In genomic region chr1:135368245-135368644, GRCm38 (mm10) we compare ENCODE assay signal across 8 mouse cellular contexts. TPM values are rescaled to one million over a fixed set of nuclear protein-coding genes. Genes with fewer than 3 reads are reported as not detected.
DNase-seq lines count a peak whose midpoint lies in the region; ATAC-seq and TF ChIP-seq lines count a peak whose summit lies in the region.

No protein-coding gene starts in this region.

- H3K4me2 ChIP-seq in embryonic facial prominence, embryonic 14.5 days (ENCODE audit: low read depth, low read length): peak overlapping the region; percentile 95
- H3K4me2 ChIP-seq in kidney, embryonic 14.5 days (replicated peaks; ENCODE audit: low read depth, low read length): peak overlapping the region; percentile 88
- peak overlapping the region; percentile 94 for H3K4me2 ChIP-seq in limb, embryonic 14.5 days (replicated peaks; ENCODE audit: low read depth, low read length, severe bottlenecking)
- H3K4me2 ChIP-seq in midbrain, embryonic 16.5 days (ENCODE audit: low read length): peak overlapping the region; percentile 92

- H3K27me3 ChIP-seq in embryonic facial prominence, embryonic 14.5 days (replicated peaks; ENCODE audit: control insufficient read depth, insufficient read depth, low read length): no peaks in the 10 kb centered on the region
- no peaks in the 10 kb centered on the region for H3K27me3 ChIP-seq in kidney, embryonic 14.5 days (ENCODE audit: control insufficient read depth, insufficient read depth, low read length)
- H3K27me3 ChIP-seq in limb, embryonic 14.5 days (ENCODE audit: control insufficient read depth, insufficient read depth, low read length): no peaks in the 10 kb centered on the region
- H3K27me3 ChIP-seq in midbrain, embryonic 16.5 days (ENCODE audit: control insufficient read depth, insufficient read depth, low read depth, low read length): no peaks in the 10 kb centered on the region
- no peaks in the 10 kb centered on the region; the same call in 1 of the 2 replicates for H3K27me3 ChIP-seq in spleen, adult 2 months (ENCODE audit: control insufficient read depth, insufficient read depth, low read length)

- peak overlapping the region; percentile 66 for H3K9ac ChIP-seq in embryonic facial prominence, embryonic 14.5 days (ENCODE audit: low read depth, low read length)
- H3K9ac ChIP-seq in kidney, embryonic 14.5 days (ENCODE audit: low read depth, low read length): peak overlapping the region; percentile 50; the same call in 1 of the 2 replicates
- peak overlapping the region; percentile 49; the same call in 1 of the 2 replicates for H3K9ac ChIP-seq in limb, embryonic 14.5 days (ENCODE audit: low read depth, low read length, severe bottlenecking)
- H3K9ac ChIP-seq in midbrain, embryonic 16.5 days (ENCODE audit: low read depth, low read length): peak overlapping the region; percentile 67

- WGBS in embryonic facial prominence, embryonic 14.5 days: under 1% methylated on average over 20 of the region's 20 CpGs
- under 1% methylated on average over 20 of the region's 20 CpGs for WGBS in kidney, embryonic 14.5 days
- WGBS in limb, embryonic 14.5 days: 1% methylated on average over 20 of the region's 20 CpGs
- WGBS in midbrain, embryonic 16.5 days: 0% methylated on average over 20 of the region's 20 CpGs
- WGBS in spleen, adult 2 months: 2% methylated on average over 20 of the region's 20 CpGs

- TF ChIP-seq POLR2A in limb, embryonic 14.5 days (IDR thresholded peaks at IDR 0.05; ENCODE audit: borderline replicate concordance, extremely low read depth, insufficient read depth, insufficient read length): no peak
- TF ChIP-seq POLR2A in spleen, adult 2 months (IDR thresholded peaks at IDR 0.05; ENCODE audit: low read depth, low read length): no peak

- DNase-seq in 3T3-L1 (ENCODE audit: low read depth, low spot score): peak; percentile 95
- DNase-seq in adrenal gland, postnatal 4 days (ENCODE audit: low spot score in 2 of 2): peak; percentile 50 to 75
- DNase-seq in embryonic facial prominence, embryonic 14.5 days (ENCODE audit: low spot score): peak; percentile 96
- DNase-seq in heart, adult 9 months (ENCODE audit: low spot score in 2 of 2): peak; percentile 74 to 87
- peak; percentile 95 for DNase-seq in limb, embryonic 14.5 days (ENCODE audit: low spot score)
- DNase-seq in spleen, adult 2 months (ENCODE audit: low read depth in 1 of 2, low spot score in 2 of 2): peak; percentile 22 to 34

- H3K4me3 ChIP-seq in embryonic facial prominence, embryonic 14.5 days (ENCODE audit: low read depth, low read length): peak overlapping the region; percentile 48
- H3K4me3 ChIP-seq in kidney, embryonic 14.5 days (ENCODE audit: low read length): peak overlapping the region; percentile 45
- H3K4me3 ChIP-seq in limb, embryonic 14.5 days (replicated peaks; ENCODE audit: low read length): peak overlapping the region; percentile 44
- peak overlapping the region; percentile 44 for H3K4me3 ChIP-seq in midbrain, embryonic 16.5 days (ENCODE audit: low read depth, low read length)
- H3K4me3 ChIP-seq in spleen, adult 2 months (ENCODE audit: extremely low read depth, insufficient read depth, insufficient read length): peak overlapping the region; percentile 43; the same call in 1 of the 2 replicates

- H3K9me3 ChIP-seq in embryonic facial prominence, embryonic 14.5 days (ENCODE audit: control insufficient read depth, low read length): no peaks in the 10 kb centered on the region
- H3K9me3 ChIP-seq in kidney, embryonic 14.5 days (ENCODE audit: control insufficient read depth, low read length): no peaks in the 10 kb centered on the region
- H3K9me3 ChIP-seq in limb, embryonic 14.5 days (ENCODE audit: control insufficient read depth, low read length): no peaks in the 10 kb centered on the region
- no peaks in the 10 kb centered on the region for H3K9me3 ChIP-seq in midbrain, embryonic 16.5 days (replicated peaks; ENCODE audit: control insufficient read depth, low read length, poor library complexity, severe bottlenecking)

- no peaks in the 10 kb centered on the region for H3K36me3 ChIP-seq in embryonic facial prominence, embryonic 14.5 days (ENCODE audit: control insufficient read depth, insufficient read depth, low read length)
- H3K36me3 ChIP-seq in kidney, embryonic 14.5 days (ENCODE audit: control insufficient read depth, insufficient read depth, low read length): no peaks in the 10 kb centered on the region
- no peaks in the 10 kb centered on the region for H3K36me3 ChIP-seq in limb, embryonic 14.5 days (ENCODE audit: control insufficient read depth, insufficient read depth, low read length)
- H3K36me3 ChIP-seq in midbrain, embryonic 16.5 days (ENCODE audit: control insufficient read depth, insufficient read depth, low read length): no peaks in the 10 kb centered on the region; the same call in 1 of the 2 replicates
- H3K36me3 ChIP-seq in spleen, adult 2 months (ENCODE audit: control insufficient read depth, insufficient read depth, low read length): no peaks in the 10 kb centered on the region

- peak; percentile 86 for ATAC-seq in embryonic facial prominence, embryonic 14.5 days (ENCODE audit: low read depth)
- ATAC-seq in kidney, embryonic 14.5 days (ENCODE audit: low FRiP score, low TSS enrichment): peak; percentile 59
- ATAC-seq in limb, embryonic 14.5 days (ENCODE audit: low FRiP score, low read depth): peak; percentile 73
- peak; percentile 82 for ATAC-seq in midbrain, embryonic 16.5 days

- peak; percentile 35; the same call in 1 of the 2 replicates for TF ChIP-seq CTCF in spleen, adult 2 months (IDR thresholded peaks at IDR 0.05; ENCODE audit: extremely low read depth, insufficient read depth, insufficient read length, insufficient replicate concordance)

- H3K27ac ChIP-seq in embryonic facial prominence, embryonic 14.5 days (replicated peaks; ENCODE audit: low read depth, low read length): no peak overlapping the region; the same call in 1 of the 2 replicates
- no peak overlapping the region for H3K27ac ChIP-seq in kidney, embryonic 14.5 days (ENCODE audit: low read depth, low read length)
- no peak overlapping the region for H3K27ac ChIP-seq in limb, embryonic 14.5 days (replicated peaks; ENCODE audit: low read depth, low read length)
- H3K27ac ChIP-seq in midbrain, embryonic 16.5 days (ENCODE audit: low read length): 0 out of 2 replicates have a peak overlapping the region, but pooled peaks have one; percentile 24
- no peak overlapping the region for H3K27ac ChIP-seq in spleen, adult 2 months (ENCODE audit: insufficient read depth, low read length)

- no peaks in the 10 kb centered on the region for H3K4me1 ChIP-seq in embryonic facial prominence, embryonic 14.5 days (ENCODE audit: control insufficient read depth, insufficient read depth, low read length)
- H3K4me1 ChIP-seq in kidney, embryonic 14.5 days (ENCODE audit: control insufficient read depth, insufficient read depth, low read length): 0 out of 2 replicates have a peak, but pooled peaks cover 4% of the 10 kb centered on the region
- H3K4me1 ChIP-seq in limb, embryonic 14.5 days (ENCODE audit: control insufficient read depth, insufficient read depth, low read length): peaks cover 7% of the 10 kb centered on the region
- H3K4me1 ChIP-seq in midbrain, embryonic 16.5 days (ENCODE audit: control insufficient read depth, insufficient read depth, low read length): peaks cover 25% of the 10 kb centered on the region
- H3K4me1 ChIP-seq in spleen, adult 2 months (ENCODE audit: control insufficient read depth, insufficient read depth, insufficient read length): peaks cover 3% of the 10 kb centered on the region; the same call in 1 of the 2 replicates

RNA-seq across cellular contexts. Expression of gene Shisa4, which starts 6.8 kb away (rescaled TPM):
- total RNA-seq in adrenal gland, postnatal 4 days (2021): 10 to 100 TPM; 25.8 to 27.0 TPM
- polyA plus RNA-seq in embryonic facial prominence, embryonic 14.5 days (2014; fragmentation: Nextera tagmentation; extraction: Ambion mirVana): 25.2 and 25.6 TPM in 2 replicates
- 33.0 and 39.6 TPM in 2 replicates for polyA plus RNA-seq in kidney, embryonic 14.5 days (2014; fragmentation: Nextera tagmentation; extraction: Ambion mirVana)
- polyA plus RNA-seq in limb, embryonic 14.5 days (2012; rRNA removed): 26.5 and 39.2 TPM in 2 replicates
- 25.9 and 28.7 TPM in 2 replicates for polyA plus RNA-seq in limb, embryonic 14.5 days (2014; fragmentation: Nextera tagmentation; extraction: Ambion mirVana)
- polyA plus RNA-seq in midbrain, embryonic 16.5 days (2015; fragmentation: Nextera tagmentation; extraction: Ambion mirVana): 109 and 119 TPM in 2 replicates
- 4.2 and 8.2 TPM in 2 replicates for polyA plus RNA-seq in spleen, adult 2 months (2012; rRNA removed)

RNA-seq across cellular contexts. Expression of gene Lmod1, which starts 43.6 kb away (rescaled TPM):
- 1 to 10 TPM in 1 of 2 experiments, under 1 TPM in 1; 0.81 to 1.1 TPM for total RNA-seq in adrenal gland, postnatal 4 days (2021)
- polyA plus RNA-seq in embryonic facial prominence, embryonic 14.5 days (2014; fragmentation: Nextera tagmentation; extraction: Ambion mirVana): 1.0 and 1.4 TPM in 2 replicates
- 0.27 and 0.55 TPM in 2 replicates for polyA plus RNA-seq in kidney, embryonic 14.5 days (2014; fragmentation: Nextera tagmentation; extraction: Ambion mirVana)
- polyA plus RNA-seq in limb, embryonic 14.5 days (2012; rRNA removed): 0.33 and 0.59 TPM in 2 replicates
- 0.43 and 0.56 TPM in 2 replicates for polyA plus RNA-seq in limb, embryonic 14.5 days (2014; fragmentation: Nextera tagmentation; extraction: Ambion mirVana)
- polyA plus RNA-seq in midbrain, embryonic 16.5 days (2015; fragmentation: Nextera tagmentation; extraction: Ambion mirVana): 0.40 and 0.41 TPM in 2 replicates
- 2.2 and 2.5 TPM in 2 replicates for polyA plus RNA-seq in spleen, adult 2 months (2012; rRNA removed)

RNA-seq across cellular contexts. Expression of gene Timm17a, which starts 54.7 kb away (rescaled TPM):
- total RNA-seq in adrenal gland, postnatal 4 days (2021): 100 to 1,000 TPM; 175 to 176 TPM
- 215 and 224 TPM in 2 replicates for polyA plus RNA-seq in embryonic facial prominence, embryonic 14.5 days (2014; fragmentation: Nextera tagmentation; extraction: Ambion mirVana)
- 213 and 232 TPM in 2 replicates for polyA plus RNA-seq in kidney, embryonic 14.5 days (2014; fragmentation: Nextera tagmentation; extraction: Ambion mirVana)
- 51.7 and 56.1 TPM in 2 replicates for polyA plus RNA-seq in limb, embryonic 14.5 days (2012; rRNA removed)
- polyA plus RNA-seq in limb, embryonic 14.5 days (2014; fragmentation: Nextera tagmentation; extraction: Ambion mirVana): 180 and 187 TPM in 2 replicates
- 149 and 155 TPM in 2 replicates for polyA plus RNA-seq in midbrain, embryonic 16.5 days (2015; fragmentation: Nextera tagmentation; extraction: Ambion mirVana)
- 15.1 and 15.2 TPM in 2 replicates for polyA plus RNA-seq in spleen, adult 2 months (2012; rRNA removed)

Comparison
In these comparisons a context has a peak if more than half of its experiments do, and no peak if none do; other contexts are left out.
1. DNase-seq: peak in every context shown above with its lines; median percentile 96 in embryonic facial prominence, embryonic 14.5 days; 95 in 3T3-L1; 95 in limb, embryonic 14.5 days; 80 in heart, adult 9 months; 62 in adrenal gland, postnatal 4 days; 28 in spleen, adult 2 months.